Mouse (Mus musculus) testis, adult 2 months (tissue): ENCODE results near the gene Btbd16.
A peak's percentile ranks its signal among the peaks of the same experiment; 100 is the strongest.

Experiments
- CTCF ChIP-seq: fragments of 200-500 bp; IDR thresholded peaks from 2 replicates; pipeline ENCODE4 v1.5.1; 2012; ENCODE audit warnings: low read depth, mild to moderate bottlenecking, inconsistent platforms, low read length, moderate library complexity; ENCODE audit not compliant: control insufficient read depth, insufficient read depth, insufficient replicate concordance
- POLR2A ChIP-seq: fragments of 200-500 bp; IDR thresholded peaks from 2 replicates; pipeline ENCODE4 v1.6.1; 2012; ENCODE audit warnings: low read depth, mild to moderate bottlenecking, inconsistent platforms, low read length, moderate library complexity; ENCODE audit not compliant: control insufficient read depth

- TF ChIP-seq CTCF = peak; percentile 17; the same call in 1 of the 2 replicates
- no peak for TF ChIP-seq POLR2A
Measured at GRCm38 (mm10) chr7:130796786-130797185, 22.9 kb downstream of the Btbd16 start.
